Mouse (Mus musculus) limb, embryonic 15.5 days (tissue): ENCODE results near the gene Tmem247. TPM values are rescaled to one million over a fixed set of nuclear protein-coding genes. Genes with fewer than 3 reads are reported as not detected.

ENCODE experiments used
- ATAC-seq: fragments of 200-750 bp; cut with Nextera tagmentation; 2 replicates; pipeline ENCODE4 v1.8.0; 2017; ENCODE audit warnings: low read depth, moderate TSS enrichment; ENCODE audit not compliant: insufficient number of reproducible peaks, low FRiP score, low TSS enrichment
- H3K27ac ChIP-seq: fragments of 300-500 bp; sonication (generic); 2 replicates; pipeline ENCODE4 v1.5.1; 2015; ENCODE audit warnings: moderate library complexity, mild to moderate bottlenecking, inconsistent platforms
- H3K27me3 ChIP-seq: fragments of 300-500 bp; sonication (generic); 2 replicates; pipeline ENCODE4 v1.6.1; 2015; ENCODE audit warnings: inconsistent platforms
- H3K36me3 ChIP-seq: fragments of 300-500 bp; sonication (generic); 2 replicates; pipeline ENCODE4 v1.6.1; 2015; ENCODE audit warnings: inconsistent platforms
- H3K4me1 ChIP-seq: fragments of 300-500 bp; sonication (generic); 2 replicates; pipeline ENCODE4 v1.6.1; 2015; ENCODE audit warnings: inconsistent platforms
- H3K4me2 ChIP-seq: fragments of 300-500 bp; sonication (generic); 2 replicates; pipeline ENCODE4 v1.6.1; 2015; ENCODE audit warnings: mild to moderate bottlenecking, inconsistent platforms
- H3K4me3 ChIP-seq: fragments of 300-500 bp; sonication (generic); 2 replicates; pipeline ENCODE4 v1.5.1; 2015; ENCODE audit warnings: mild to moderate bottlenecking, inconsistent platforms
- H3K9ac ChIP-seq: fragments of 300-500 bp; sonication (generic); 2 replicates; pipeline ENCODE4 v1.6.1; 2015; ENCODE audit warnings: inconsistent platforms
- H3K9me3 ChIP-seq: fragments of 300-500 bp; sonication (generic); 2 replicates; pipeline ENCODE4 v1.6.1; 2016; ENCODE audit warnings: inconsistent platforms
- WGBS: fragments of 180-500 bp; shearing (Covaris S2); methylation state at CpG from one replicate; pipeline ENCODE4 v1.1.7; 2015; 5-methylcytosine and 5-hydroxymethylcytosine counted together
- polyA plus RNA-seq: library from polyadenylated mRNA; unstranded; fragments of >200 nt; fragmentation: Nextera tagmentation; extraction: Ambion mirVana; gene quantifications from 2 replicates; pipeline ENCODE4 v1.2.1, GENCODE M21; 2015

Tmem247 gene
- polyA plus RNA-seq: not detected in 2 replicates

GRCm38 (mm10) chr17:86917048-86917447, at the start of gene Tmem247:
Gene Tmem247 (plus strand): TSS chr17:86917348.
- Histone ChIP-seq H3K4me3 (no peak within 1 kb of the TSS), H3K9ac (no peak within 1 kb of the TSS), H3K9me3 (no peaks in the 10 kb centered on the region), H3K36me3 (no peaks in the 10 kb centered on the region), H3K4me2 (no peak within 1 kb of the TSS), H3K27ac (no peak within 1 kb of the TSS), H3K4me1 (no peaks in the 10 kb centered on the region), H3K27me3 (no peaks in the 10 kb centered on the region)
- WGBS: 88% methylated on average over 10 of the region's 10 CpGs
- ATAC-seq: no peak

DNA sequence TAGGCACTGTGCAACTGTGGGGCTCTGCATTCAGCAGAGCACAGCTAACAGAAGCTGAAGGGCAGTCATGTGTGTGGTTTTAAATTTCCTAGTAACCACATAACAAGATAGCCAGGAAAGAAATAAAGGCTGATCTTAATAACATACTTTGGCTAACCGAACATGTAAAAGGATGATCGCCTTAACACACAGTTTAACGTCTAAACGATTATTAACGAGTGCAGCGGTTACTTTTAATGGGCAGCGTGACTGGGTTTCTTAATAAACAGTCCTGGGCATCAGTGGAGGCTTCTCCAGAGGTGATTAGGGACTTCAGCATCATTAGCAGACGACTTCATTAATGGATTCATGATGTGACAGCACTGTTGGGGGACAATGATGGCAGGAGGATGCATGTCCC, 46.6 kb upstream of the Tmem247 start:
- ATAC-seq: no peak
- H3K27me3 ChIP-seq: no peaks in the 10 kb centered on the region
- no peak overlapping the region for H3K4me3 ChIP-seq
- no peaks in the 10 kb centered on the region for H3K36me3 ChIP-seq
- H3K4me2 ChIP-seq: no peak overlapping the region
- no peaks in the 10 kb centered on the region for H3K9me3 ChIP-seq
- H3K27ac ChIP-seq: no peak overlapping the region
- H3K9ac ChIP-seq: no peak overlapping the region
- 48% methylated on average over 8 of the region's 8 CpGs for WGBS
- no peaks in the 10 kb centered on the region for H3K4me1 ChIP-seq

- Histone ChIP-seq H3K27ac (no peak overlapping the region), H3K4me3 (no peak overlapping the region), H3K36me3 (no peaks in the 10 kb centered on the region), H3K4me1 (no peaks in the 10 kb centered on the region), H3K4me2 (no peak overlapping the region), H3K9me3 (no peaks in the 10 kb centered on the region), H3K27me3 (no peaks in the 10 kb centered on the region), H3K9ac (no peak overlapping the region)
- WGBS: 69% methylated on average over 6 of the region's 6 CpGs
- ATAC-seq: no peak
These were observed 44.5 kb upstream of the Tmem247 start for GRCm38 (mm10) chr17:86872643-86873042.

- Histone ChIP-seq H3K4me3 (no peak overlapping the region), H3K4me2 (no peak overlapping the region), H3K27me3 (no peaks in the 10 kb centered on the region), H3K36me3 (no peaks in the 10 kb centered on the region), H3K4me1 (no peaks in the 10 kb centered on the region), H3K27ac (no peak overlapping the region), H3K9me3 (no peaks in the 10 kb centered on the region), H3K9ac (no peak overlapping the region)
- 85% methylated on average over 9 of the region's 9 CpGs for WGBS
- no peak for ATAC-seq
These were observed 40.2 kb upstream of the Tmem247 start for GRCm38 (mm10) chr17:86876940-86877339.

GRCm38 (mm10) chr17:86877747-86878146, 39.4 kb upstream of the Tmem247 start:
- H3K4me2 ChIP-seq: no peak overlapping the region

GRCm38 (mm10) chr17:86880056-86880455, 37.1 kb upstream of the Tmem247 start:
- WGBS: 87% methylated on average over 10 of the region's 10 CpGs
- Histone ChIP-seq H3K4me3 (no peak overlapping the region), H3K36me3 (no peaks in the 10 kb centered on the region), H3K27ac (no peak overlapping the region), H3K4me2 (no peak overlapping the region), H3K9me3 (no peaks in the 10 kb centered on the region), H3K27me3 (no peaks in the 10 kb centered on the region), H3K9ac (no peak overlapping the region), H3K4me1 (no peaks in the 10 kb centered on the region)
- ATAC-seq: no peak

More at GRCm38 (mm10) chr17:86877747-86878146, 39.4 kb upstream of the Tmem247 start:
- Histone ChIP-seq H3K27ac (no peak overlapping the region), H3K36me3 (no peaks in the 10 kb centered on the region), H3K9ac (no peak overlapping the region), H3K9me3 (no peaks in the 10 kb centered on the region), H3K4me1 (no peaks in the 10 kb centered on the region), H3K4me3 (no peak overlapping the region), H3K27me3 (no peaks in the 10 kb centered on the region)
- WGBS: 74% methylated on average over 2 of the region's 2 CpGs
- no peak for ATAC-seq

DNA sequence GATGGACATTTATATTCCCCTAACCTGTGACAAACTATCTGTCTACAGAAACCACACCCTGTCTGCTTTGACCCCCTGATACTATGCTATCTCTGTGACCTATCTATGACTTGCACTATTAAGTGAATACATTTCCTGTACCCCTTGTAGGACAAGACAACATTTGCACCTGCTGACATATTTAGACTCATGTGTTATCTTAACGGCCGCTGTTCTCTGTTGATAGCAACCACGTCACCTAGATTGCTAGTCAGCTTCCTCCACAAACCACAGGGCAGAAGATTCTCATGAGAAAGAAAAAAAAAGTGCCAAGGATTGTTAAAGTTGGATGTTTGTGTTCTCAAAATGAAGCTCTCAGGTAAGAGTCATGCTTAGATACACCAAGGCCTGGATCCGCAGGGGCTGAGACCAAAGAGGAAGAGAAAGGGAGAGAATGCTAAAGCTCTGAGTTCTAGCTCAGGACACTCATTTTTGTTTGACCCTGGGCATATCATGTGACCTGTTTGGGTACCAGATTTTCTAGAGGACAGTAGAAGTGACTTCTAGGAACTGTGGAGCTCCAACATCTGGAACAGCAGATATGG, 36.6 kb upstream of the Tmem247 start:
- Histone ChIP-seq H3K36me3 (no peaks in the 10 kb centered on the region), H3K4me1 (no peaks in the 10 kb centered on the region), H3K27ac (no peak overlapping the region), H3K9me3 (no peaks in the 10 kb centered on the region), H3K4me3 (no peak overlapping the region), H3K27me3 (no peaks in the 10 kb centered on the region), H3K4me2 (no peak overlapping the region), H3K9ac (no peak overlapping the region)
- WGBS: 88% methylated on average over 4 of the region's 4 CpGs
- ATAC-seq: no peak

GRCm38 (mm10) chr17:86895191-86895590, 22.0 kb upstream of the Tmem247 start:
- H3K9me3 ChIP-seq: no peaks in the 10 kb centered on the region
- no peak overlapping the region for H3K4me2 ChIP-seq
- H3K36me3 ChIP-seq: no peaks in the 10 kb centered on the region
- H3K27ac ChIP-seq: no peak overlapping the region
- ATAC-seq: no peak
- 80% methylated on average over 4 of the region's 4 CpGs for WGBS
- H3K4me1 ChIP-seq: no peaks in the 10 kb centered on the region
- no peak overlapping the region for H3K9ac ChIP-seq
- H3K27me3 ChIP-seq: no peaks in the 10 kb centered on the region
- H3K4me3 ChIP-seq: no peak overlapping the region

GRCm38 (mm10) chr17:86897486-86898165, 19.5 kb upstream of the Tmem247 start:
- H3K9ac ChIP-seq: no peak overlapping the region
- H3K4me2 ChIP-seq: no peak overlapping the region
- no peaks in the 10 kb centered on the region for H3K27me3 ChIP-seq
- WGBS: 86% methylated on average over 6 of the region's 6 CpGs
- H3K4me3 ChIP-seq: no peak overlapping the region
- no peaks in the 10 kb centered on the region for H3K4me1 ChIP-seq
- no peaks in the 10 kb centered on the region for H3K36me3 ChIP-seq
- no peak overlapping the region for H3K27ac ChIP-seq
- no peak for ATAC-seq
- no peaks in the 10 kb centered on the region for H3K9me3 ChIP-seq

DNA sequence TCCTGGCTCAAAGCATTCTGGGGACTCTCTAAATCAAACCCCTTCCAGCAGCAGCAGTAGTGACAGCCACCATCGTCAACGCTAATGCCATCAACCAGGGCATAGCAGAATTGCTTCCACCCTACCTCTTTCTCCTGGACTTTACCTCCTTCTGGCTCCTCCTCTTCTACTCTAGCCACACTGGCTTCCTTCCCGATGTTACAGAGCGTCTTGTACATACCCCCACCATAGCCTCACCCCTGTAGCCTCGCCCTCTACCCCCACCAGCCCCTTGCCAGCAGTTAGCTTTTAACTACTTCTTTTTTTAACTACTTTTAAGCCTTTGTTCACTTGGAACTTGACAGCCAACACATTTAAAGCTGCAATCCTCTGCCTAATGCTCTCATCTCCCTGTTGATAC, 17.3 kb upstream of the Tmem247 start:
- Histone ChIP-seq H3K36me3 (no peaks in the 10 kb centered on the region), H3K4me1 (peaks cover 6% of the 10 kb centered on the region), H3K4me2 (no peak overlapping the region), H3K4me3 (no peak overlapping the region), H3K9ac (no peak overlapping the region), H3K27ac (no peak overlapping the region), H3K27me3 (no peaks in the 10 kb centered on the region), H3K9me3 (no peaks in the 10 kb centered on the region)
- no peak for ATAC-seq
- 75% methylated on average over 5 of the region's 5 CpGs for WGBS

DNA sequence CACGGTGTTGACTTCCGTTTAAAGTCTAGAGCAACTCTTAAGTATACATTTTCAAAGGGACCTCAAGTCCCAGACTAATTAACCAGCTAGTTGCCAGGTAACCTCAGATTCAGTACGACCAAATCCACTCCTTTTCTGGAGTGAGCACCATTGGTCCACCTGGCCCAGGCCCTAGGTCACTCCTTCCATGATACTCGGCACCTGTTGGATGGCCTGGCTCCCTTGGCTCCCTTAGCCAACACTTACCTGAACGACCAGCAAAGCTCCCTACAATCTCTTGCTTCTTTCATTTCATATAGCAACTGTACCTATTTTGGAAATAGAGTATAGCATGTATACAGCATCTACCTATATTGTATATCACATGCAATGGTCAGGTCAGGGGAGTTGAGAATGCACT, 16.6 kb upstream of the Tmem247 start:
- Histone ChIP-seq H3K9me3 (no peaks in the 10 kb centered on the region), H3K9ac (no peak overlapping the region), H3K27me3 (no peaks in the 10 kb centered on the region), H3K4me2 (no peak overlapping the region), H3K4me3 (no peak overlapping the region), H3K36me3 (no peaks in the 10 kb centered on the region), H3K4me1 (peaks cover 13% of the 10 kb centered on the region), H3K27ac (no peak overlapping the region)
- ATAC-seq: no peak
- WGBS: 68% methylated on average over 5 of the region's 5 CpGs

DNA sequence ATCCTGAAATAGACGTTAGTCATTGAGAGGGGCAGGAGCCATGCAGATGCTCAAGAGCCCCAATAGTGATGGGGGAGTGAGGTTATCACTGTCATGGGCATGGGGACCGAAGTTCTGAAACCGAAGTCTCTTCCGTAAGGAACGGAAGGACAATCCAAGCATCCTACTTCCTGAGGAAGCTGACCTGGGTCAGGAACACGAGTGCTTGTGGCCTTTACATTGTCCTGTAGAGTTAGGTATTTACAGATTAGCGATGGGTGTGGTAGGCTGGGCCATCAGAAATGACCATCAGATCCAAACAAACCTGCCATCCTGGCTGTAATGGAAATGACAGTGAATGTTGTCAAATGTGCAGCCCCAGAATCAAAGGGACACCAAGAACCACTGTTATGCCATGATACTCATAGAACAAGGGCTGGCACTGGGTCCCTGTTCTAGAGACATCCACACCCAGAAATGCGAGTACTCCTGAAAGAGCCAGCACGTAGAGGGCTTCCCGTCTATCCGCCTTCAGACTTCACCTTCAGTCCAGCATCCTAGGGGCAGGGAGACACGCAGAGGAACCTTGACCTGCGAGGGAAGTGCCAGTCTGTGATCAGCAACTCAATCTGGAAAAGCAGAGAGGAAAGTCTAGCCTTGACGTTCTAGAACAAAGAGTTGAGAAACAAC, 14.6 kb upstream of the Tmem247 start:
- 90% methylated on average over 14 of the region's 14 CpGs for WGBS
- no peak for ATAC-seq

More for the DNA sequence above, 14.6 kb upstream of the Tmem247 start:
- Histone ChIP-seq H3K4me1 (peaks cover 22% of the 10 kb centered on the region), H3K4me2 (no peak overlapping the region), H3K36me3 (no peaks in the 10 kb centered on the region), H3K27me3 (peaks cover 7% of the 10 kb centered on the region; the same call in 1 of the 2 replicates), H3K4me3 (no peak overlapping the region), H3K9me3 (no peaks in the 10 kb centered on the region), H3K27ac (no peak overlapping the region), H3K9ac (no peak overlapping the region)
